Mouse (Mus musculus) layer of hippocampus, adult 9-10 months (tissue): Measurements from ENCODE around the gene Ctnnb1.

ENCODE experiments used
- DNase-seq: peaks from one replicate; pipeline ENCODE4 v3.0.0; 2022; ENCODE audit warnings: low spot score

Ctnnb1 gene

GRCm38 (mm10) chr9:120961969-120962700 lies 33.1 kb downstream of the Ctnnb1 start:
- DNase-seq = no peak

GRCm38 (mm10) chr9:120963104-120963503 lies 34.1 kb downstream of the Ctnnb1 start:
- DNase-seq = no peak

- no peak for DNase-seq
These were observed 34.7 kb downstream of the Ctnnb1 start for GRCm38 (mm10) chr9:120963720-120964119.

GRCm38 (mm10) chr9:120964224-120964623 lies 35.2 kb downstream of the Ctnnb1 start:
- no peak for DNase-seq

- no peak for DNase-seq
These were observed 36.0 kb downstream of the Ctnnb1 start for GRCm38 (mm10) chr9:120965007-120965406.

- no peak for DNase-seq
These were observed 44.1 kb downstream of the Ctnnb1 start for GRCm38 (mm10) chr9:120973026-120973515.

- no peak for DNase-seq
These were observed 45.2 kb downstream of the Ctnnb1 start for GRCm38 (mm10) chr9:120974209-120974608.

- no peak for DNase-seq
These were observed 47.1 kb downstream of the Ctnnb1 start for GRCm38 (mm10) chr9:120976158-120976557.

GRCm38 (mm10) chr9:120976856-120977255 lies 47.8 kb downstream of the Ctnnb1 start:
- no peak for DNase-seq

GRCm38 (mm10) chr9:120981777-120982176 lies 52.8 kb downstream of the Ctnnb1 start:
- DNase-seq = no peak

- no peak for DNase-seq
These were observed 54.8 kb downstream of the Ctnnb1 start for GRCm38 (mm10) chr9:120983849-120984248.

- DNase-seq = no peak
These were observed 55.5 kb downstream of the Ctnnb1 start for GRCm38 (mm10) chr9:120984509-120984908.

GRCm38 (mm10) chr9:120985009-120985408 lies 56.0 kb downstream of the Ctnnb1 start:
- DNase-seq = no peak

GRCm38 (mm10) chr9:120985524-120985923 lies 56.5 kb downstream of the Ctnnb1 start:
- DNase-seq = no peak

GRCm38 (mm10) chr9:120986255-120986654 lies 57.2 kb downstream of the Ctnnb1 start:
- no peak for DNase-seq

- DNase-seq = no peak
These were observed 58.0 kb downstream of the Ctnnb1 start for GRCm38 (mm10) chr9:120986994-120987393.

- DNase-seq = no peak
These were observed 59.1 kb downstream of the Ctnnb1 start for GRCm38 (mm10) chr9:120988088-120988487.

GRCm38 (mm10) chr9:120989806-120990700 lies 61.0 kb downstream of the Ctnnb1 start:
- DNase-seq = no peak

- no peak for DNase-seq
These were observed 62.8 kb downstream of the Ctnnb1 start for GRCm38 (mm10) chr9:120991801-120992200.

- DNase-seq = no peak
These were observed 64.0 kb downstream of the Ctnnb1 start for GRCm38 (mm10) chr9:120993004-120993403.

GRCm38 (mm10) chr9:120994223-120995155 lies 65.5 kb downstream of the Ctnnb1 start:
- DNase-seq = no peak

- no peak for DNase-seq
These were observed 69.7 kb downstream of the Ctnnb1 start for GRCm38 (mm10) chr9:120998696-120999095.
